Mouse (Mus musculus) gastrocnemius, postnatal 14 days (tissue): ENCODE measurements around the gene Eme1. TPM values are rescaled to one million over a fixed set of nuclear protein-coding genes. Genes with fewer than 3 reads are reported as not detected.

Experiments
- DNase-seq: peaks from one replicate; pipeline ENCODE4 v3.0.0; 2021; ENCODE audit warnings: mixed read lengths
- intact Hi-C: fragments of 180-260 bp; cut with DNase I; formaldehyde crosslinking; loops from one replicate; pipeline ENCODE4 v1.15.1; 2025; ENCODE audit warnings: low total_unique reads
- total RNA-seq, 2 experiments: library from RNA; stranded (reverse); gene quantifications; 2 replicates each; pipeline ENCODE4 v1.2.3; 2021

The Eme1 gene
- total RNA-seq, 2 experiments from 2014 or later: 0.90 to 0.91 TPM

DNA sequence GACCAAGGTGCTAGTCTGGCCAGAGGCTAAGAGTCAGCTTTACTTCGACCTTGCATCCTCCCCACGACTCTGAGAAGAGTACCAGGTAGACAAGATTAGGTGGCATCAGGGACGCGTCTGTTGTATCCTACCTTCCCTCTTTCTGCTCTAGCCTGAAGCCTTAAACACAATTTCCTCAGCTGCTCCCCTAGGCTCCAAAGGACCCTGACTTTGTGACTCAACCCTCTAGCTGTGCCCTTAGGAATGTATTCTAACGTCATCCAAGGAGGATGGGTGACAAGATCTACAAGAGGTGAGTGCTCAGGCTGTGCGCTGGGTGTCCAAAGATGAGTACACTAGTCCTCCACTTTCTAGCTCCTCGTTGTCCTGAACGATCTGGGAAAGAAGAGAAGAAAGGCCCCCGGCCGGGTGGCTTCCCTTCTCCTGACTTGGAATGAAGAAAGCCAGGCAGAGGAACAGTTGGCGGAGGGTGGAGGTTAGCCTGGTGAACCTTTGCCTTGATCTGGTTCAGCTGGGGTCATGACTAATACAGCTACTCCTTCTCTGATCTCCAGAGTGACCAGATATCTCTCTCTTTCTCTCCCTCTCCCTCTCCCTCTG, 51.3 kb downstream of the Eme1 start:
- intact Hi-C loops: no loop called here
- DNase-seq: no peak

DNA sequence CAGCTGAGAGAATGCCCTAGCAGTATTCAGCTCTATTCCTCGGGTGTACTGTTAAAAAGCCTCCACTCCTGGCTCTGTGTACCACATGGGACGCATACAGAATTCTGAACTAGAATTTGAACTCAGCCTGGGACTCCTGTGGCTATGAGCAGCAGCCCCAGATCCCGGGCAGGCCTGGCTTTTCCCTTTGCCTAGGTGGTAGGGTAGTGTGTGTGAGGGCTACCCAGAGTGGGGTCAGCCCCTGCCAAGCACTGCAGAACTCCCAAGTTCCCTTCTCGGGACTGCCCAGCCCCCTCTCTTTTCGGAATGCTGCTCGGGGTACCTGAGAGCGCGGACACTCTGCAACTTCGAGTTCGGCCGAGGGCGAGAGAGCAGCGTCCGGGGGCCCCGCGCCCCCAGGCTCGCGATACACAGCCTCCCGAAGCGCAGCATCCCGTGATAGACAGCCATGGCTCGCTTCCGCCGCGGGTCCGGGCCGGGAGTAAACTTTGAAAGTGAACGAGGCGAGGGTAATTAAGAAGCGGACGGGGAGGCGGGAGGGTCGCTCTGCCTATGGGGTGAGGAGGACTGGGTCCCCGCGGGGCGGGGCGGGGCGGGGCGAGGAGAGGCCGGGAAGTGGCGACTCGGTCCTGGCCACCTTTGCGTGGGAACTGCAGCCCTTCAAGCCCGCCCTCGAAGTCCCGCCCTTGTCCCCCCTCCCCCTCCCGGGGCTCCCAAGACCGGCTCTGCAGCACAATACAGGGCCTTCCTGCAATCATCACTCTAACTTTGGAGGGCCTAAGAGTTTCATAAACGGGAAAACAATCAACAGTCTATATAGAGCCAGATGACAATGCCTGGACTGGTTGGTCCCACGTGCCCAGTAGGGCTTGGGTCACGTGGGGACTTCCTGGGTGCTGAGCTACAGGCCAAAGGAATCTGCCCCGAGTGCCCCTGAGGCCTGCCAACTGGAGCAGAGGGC, 52.2 kb downstream of the Eme1 start, which contains the start of gene Acsf2:
Gene Acsf2 (minus strand): TSS at position 551 of the 961 bp plus-strand sequence.
- peak; percentile 88 for DNase-seq
- intact Hi-C loops: no loop called here

DNA sequence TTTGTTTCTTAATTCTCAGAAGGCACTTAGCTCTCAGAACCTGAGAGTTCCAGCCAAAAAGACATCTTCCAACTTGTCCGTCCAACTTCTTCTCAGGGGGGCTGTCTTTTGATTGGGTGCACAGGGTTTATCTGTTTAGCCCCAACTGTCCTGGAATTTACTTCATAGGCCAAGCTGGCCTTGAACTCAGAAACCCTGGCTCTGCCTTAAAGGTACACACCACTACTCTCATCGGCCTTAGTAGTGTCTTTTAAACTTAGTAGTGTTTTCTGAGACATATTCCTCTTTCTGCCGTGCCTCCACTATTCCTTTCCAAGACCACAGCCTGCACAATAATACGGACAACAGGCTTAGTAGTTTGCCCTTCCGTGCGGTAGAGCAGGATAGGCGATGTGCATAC, 53.3 kb downstream of the Eme1 start:
- no peak for DNase-seq
- intact Hi-C loops: no loop called here

DNA sequence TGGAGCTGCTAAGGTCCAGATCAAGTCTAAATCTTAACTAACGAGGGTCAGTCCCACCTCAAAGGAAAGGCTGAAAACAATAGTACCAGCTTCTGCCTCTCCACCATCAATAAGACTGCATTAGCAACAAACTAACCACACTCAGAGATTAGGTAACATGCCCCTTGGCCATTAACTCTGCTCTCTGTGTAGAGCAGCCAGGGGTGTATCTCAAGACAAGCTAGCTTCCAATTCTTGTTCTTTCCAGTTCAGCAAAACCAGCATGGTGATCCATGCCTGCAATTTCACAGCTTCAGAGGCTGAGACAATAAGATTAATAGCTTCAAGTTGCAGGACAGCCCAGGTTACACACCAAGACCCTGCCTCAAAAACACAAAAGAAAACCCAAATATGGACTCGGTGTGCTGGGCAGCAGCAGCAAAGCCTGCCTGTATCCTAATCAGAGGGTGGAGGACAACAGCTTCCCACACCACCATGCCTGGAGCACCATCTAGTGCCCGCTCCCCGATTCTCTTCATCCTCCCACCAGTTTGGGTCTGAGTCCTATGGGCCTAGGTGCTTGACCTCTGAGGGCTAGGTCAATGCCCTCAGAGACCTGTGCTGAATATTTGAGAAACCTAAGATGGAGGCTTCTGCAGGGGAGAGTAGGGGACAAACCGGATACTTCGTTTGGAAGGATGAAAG, 55.2 kb downstream of the Eme1 start:
- DNase-seq: no peak
- intact Hi-C loops: no loop called here

DNA sequence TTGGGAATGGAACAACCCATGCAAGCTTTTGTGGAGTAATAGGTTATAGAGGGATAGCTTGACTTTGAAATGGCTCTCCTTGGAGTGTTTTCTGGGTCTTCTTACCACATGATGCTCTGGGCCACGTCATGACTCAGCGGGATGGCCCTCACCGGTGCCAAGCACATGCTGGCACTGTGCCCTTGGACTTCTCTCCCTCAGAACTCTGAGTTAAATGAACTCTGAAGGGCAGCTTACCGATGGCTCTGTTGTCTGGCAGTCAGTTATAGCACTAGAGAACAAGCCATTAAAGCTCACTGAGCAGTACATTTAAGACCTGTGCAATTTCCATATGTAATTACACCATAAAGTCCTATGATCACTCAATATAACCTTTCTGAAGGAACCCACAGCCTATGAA, 56.4 kb downstream of the Eme1 start:
- DNase-seq: peak; percentile 33
- intact Hi-C loops: no loop called here

DNA sequence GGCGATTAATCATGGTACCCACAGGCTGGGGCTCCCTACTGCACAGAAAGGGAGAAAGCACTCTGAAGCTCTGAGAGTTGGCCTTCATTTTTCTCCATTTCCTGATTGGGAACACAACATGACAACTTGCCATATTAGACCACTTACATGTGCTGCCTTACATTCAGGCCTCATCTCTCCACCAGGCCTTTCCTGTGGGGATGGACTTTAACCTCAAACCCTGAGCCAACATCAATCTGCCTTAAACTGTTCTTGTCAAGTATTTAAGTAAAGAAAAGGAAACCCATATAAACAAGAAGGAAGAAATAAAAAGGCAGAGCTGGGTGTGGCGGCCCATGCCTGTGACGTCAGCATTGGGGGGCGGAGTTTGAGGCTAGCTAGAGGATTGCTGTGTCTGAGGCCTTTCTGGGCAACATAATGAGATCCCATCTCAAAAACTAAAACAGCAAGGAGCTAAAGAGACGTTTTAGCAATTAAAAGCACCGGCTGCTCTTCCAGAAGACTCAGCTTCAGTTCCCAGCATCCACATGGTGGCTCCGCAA, 57.4 kb downstream of the Eme1 start:
- DNase-seq: peak; percentile 23
- intact Hi-C loops: no loop called here

Other genes starting within 250 kb of the Eme1 start
- gene Cacna1g, start 179.8 kb downstream of the Eme1 start, total RNA-seq: 1 to 10 TPM; 4.9 to 6.1 TPM
- not detected for gene Spata20, start 167.8 kb downstream of the Eme1 start, total RNA-seq
- under 1 TPM; 0.09 to 0.25 TPM for gene Epn3, start 154.0 kb downstream of the Eme1 start, total RNA-seq
- under 1 TPM in 1 of 2 experiments, not detected in 1; 0.13 TPM for gene Mycbpap, start 132.2 kb downstream of the Eme1 start, total RNA-seq
- gene Rsad1, start 104.7 kb downstream of the Eme1 start, total RNA-seq: 1 to 10 TPM; 2.2 to 2.6 TPM
- gene Chad, start 88.9 kb downstream of the Eme1 start, total RNA-seq: 10 to 100 TPM; 17.4 to 21.2 TPM
- 1 to 10 TPM; 4.1 to 6.6 TPM for gene Acsf2, start 52.1 kb downstream of the Eme1 start, total RNA-seq
- 10 to 100 TPM; 26.9 to 35.5 TPM for gene Lrrc59, start 24.2 kb downstream of the Eme1 start, total RNA-seq
- 10 to 100 TPM; 56.4 to 59.0 TPM for gene Mrpl27, start 197 bp downstream of the Eme1 start, total RNA-seq
- gene Xylt2, start 23.6 kb upstream of the Eme1 start, total RNA-seq: 1 to 10 TPM; 6.6 to 7.8 TPM
- gene Gm11541, start 50.5 kb upstream of the Eme1 start, total RNA-seq: not detected
- gene Cdc34b, start 87.8 kb upstream of the Eme1 start, total RNA-seq: under 1 TPM; 0.89 to 0.98 TPM
- not detected for gene Tmem92, start 128.7 kb upstream of the Eme1 start, total RNA-seq